33 mouse cellular contexts compared by ENCODE assay signal in genomic region chr19:16736854-16737253, GRCm38 (mm10).
"Had no signal": no experiment of that assay in that cellular context is flagged by ENCODE, and none has a peak within 500 bp of the region (broad histone marks: within the 10 kb centered on the region; RNA-seq: fewer than 3 reads in every experiment).

No protein-coding gene starts in this region.

- H3K36me3 ChIP-seq: limb, embryonic 10.5 days; limb, embryonic 12.5 days; limb, embryonic 13.5 days; limb, embryonic 15.5 days; midbrain, embryonic 10.5 days; midbrain, embryonic 12.5 days; midbrain, embryonic 13.5 days; midbrain, embryonic 15.5 days; neural tube, embryonic 12.5 days had no signal

- H3K4me2 ChIP-seq: limb, embryonic 12.5 days; limb, embryonic 13.5 days; limb, embryonic 15.5 days; liver, embryonic 11.5 days; liver, embryonic 12.5 days; liver, embryonic 13.5 days; liver, embryonic 15.5 days; lung, embryonic 14.5 days; lung, embryonic 15.5 days; midbrain, embryonic 11.5 days; midbrain, embryonic 12.5 days; midbrain, embryonic 13.5 days; midbrain, embryonic 15.5 days; neural tube, embryonic 12.5 days had no signal

- H3K4me3 ChIP-seq: left cerebral cortex, adult 2 months; limb, embryonic 10.5 days; limb, embryonic 12.5 days; limb, embryonic 13.5 days; limb, embryonic 15.5 days; liver, embryonic 12.5 days; liver, embryonic 13.5 days; liver, embryonic 15.5 days; lung, embryonic 15.5 days; megakaryocyte, embryonic 14.5 days; midbrain, embryonic 10.5 days; midbrain, embryonic 12.5 days; midbrain, embryonic 13.5 days; midbrain, embryonic 15.5 days; myocyte; neural tube, embryonic 12.5 days had no signal

- H3K27ac ChIP-seq: left cerebral cortex, adult 2 months; limb, embryonic 10.5 days; limb, embryonic 12.5 days; limb, embryonic 13.5 days; limb, embryonic 15.5 days; liver, embryonic 12.5 days; liver, embryonic 13.5 days; liver, embryonic 14.5 days; liver, embryonic 15.5 days; lung, embryonic 15.5 days; macrophage; midbrain, embryonic 10.5 days; midbrain, embryonic 12.5 days; midbrain, embryonic 13.5 days; midbrain, embryonic 15.5 days; neural tube, embryonic 12.5 days had no signal

- H3K9ac ChIP-seq: limb, embryonic 12.5 days; limb, embryonic 13.5 days; limb, embryonic 15.5 days; liver, embryonic 12.5 days; liver, embryonic 13.5 days; liver, embryonic 14.5 days; liver, embryonic 15.5 days; liver, postnatal 0 days; lung, embryonic 14.5 days; lung, embryonic 15.5 days; midbrain, embryonic 12.5 days; midbrain, embryonic 13.5 days; midbrain, embryonic 15.5 days; neural tube, embryonic 12.5 days had no signal

- H3K4me1 ChIP-seq: limb, embryonic 10.5 days; limb, embryonic 12.5 days; limb, embryonic 13.5 days; limb, embryonic 15.5 days; liver, embryonic 12.5 days; liver, embryonic 15.5 days; lung, embryonic 15.5 days; midbrain, embryonic 10.5 days; midbrain, embryonic 12.5 days; midbrain, embryonic 13.5 days; midbrain, embryonic 15.5 days; neural tube, embryonic 12.5 days had no signal

- H3K27me3 ChIP-seq: limb, embryonic 12.5 days; limb, embryonic 13.5 days; limb, embryonic 15.5 days; liver, embryonic 12.5 days; liver, embryonic 13.5 days; liver, embryonic 15.5 days; lung, embryonic 15.5 days; megakaryocyte, embryonic 14.5 days; midbrain, embryonic 12.5 days; midbrain, embryonic 13.5 days; midbrain, embryonic 15.5 days; neural tube, embryonic 12.5 days had no signal

- DNase-seq: left cerebral cortex, postnatal 4 days; liver; liver, embryonic 13.5 days; liver, postnatal 0 days; lung, adult 18-20 months; lung, adult 2 months; lung, embryonic 14.5 days; lung, postnatal 10 days; lung, postnatal 14 days; lung, postnatal 36 days; lung, postnatal 4 days; midbrain, embryonic 14.5 days had no signal

- H3K9me3 ChIP-seq: limb, embryonic 10.5 days; limb, embryonic 12.5 days; limb, embryonic 13.5 days; limb, embryonic 15.5 days; liver, embryonic 12.5 days; liver, embryonic 13.5 days; liver, embryonic 15.5 days; lung, embryonic 15.5 days; megakaryocyte, embryonic 14.5 days; midbrain, embryonic 10.5 days; midbrain, embryonic 12.5 days; midbrain, embryonic 13.5 days; midbrain, embryonic 15.5 days; neural tube, embryonic 12.5 days had no signal

- ATAC-seq: liver, embryonic 12.5 days; liver, postnatal 0 days; lung, postnatal 0 days; midbrain, embryonic 13.5 days; midbrain, embryonic 15.5 days; midbrain, embryonic 16.5 days had no signal
